Comparison of ENCODE assay signal across 23 mouse cellular contexts in genomic region chr17:13825421-13825820, GRCm38 (mm10).
"Had no signal": no experiment of that assay in that cellular context is flagged by ENCODE, and none has a peak within 500 bp of the region (broad histone marks: within the 10 kb centered on the region; RNA-seq: fewer than 3 reads in every experiment).

No protein-coding gene starts in this region.

- DNase-seq: gastrocnemius, postnatal 14 days; gastrocnemius, postnatal 36 days; heart, adult 18-20 months; heart, postnatal 14 days; heart, postnatal 36 days; kidney, adult 11 months; kidney, adult 2 months; kidney, postnatal 10 days; kidney, postnatal 25 days; kidney, postnatal 4 days; liver, embryonic 13.5 days had no signal

- H3K9me3 ChIP-seq: heart, embryonic 13.5 days; heart, embryonic 15.5 days; hindbrain, embryonic 13.5 days; hindbrain, embryonic 15.5 days; limb, embryonic 10.5 days; limb, embryonic 12.5 days; liver, embryonic 13.5 days had no signal

- H3K27ac ChIP-seq: heart, embryonic 13.5 days; heart, embryonic 15.5 days; hindbrain, embryonic 13.5 days; hindbrain, embryonic 15.5 days; hindbrain, postnatal 0 days; layer of hippocampus, adult 2 months; left cerebral cortex, adult 2 months; limb, embryonic 10.5 days; limb, embryonic 12.5 days; liver, embryonic 13.5 days had no signal

- H3K27me3 ChIP-seq: heart, embryonic 13.5 days; heart, embryonic 15.5 days; hindbrain, embryonic 13.5 days; hindbrain, embryonic 15.5 days; limb, embryonic 12.5 days; liver, embryonic 13.5 days had no signal

- H3K4me2 ChIP-seq: heart, embryonic 11.5 days; heart, embryonic 13.5 days; heart, embryonic 15.5 days; hindbrain, embryonic 13.5 days; hindbrain, embryonic 15.5 days; limb, embryonic 12.5 days; liver, embryonic 11.5 days; liver, embryonic 13.5 days had no signal

- H3K9ac ChIP-seq: heart, embryonic 13.5 days; heart, embryonic 15.5 days; hindbrain, embryonic 13.5 days; hindbrain, embryonic 15.5 days; limb, embryonic 12.5 days; liver, embryonic 13.5 days had no signal

- H3K4me1 ChIP-seq: heart, embryonic 13.5 days; heart, embryonic 15.5 days; hindbrain, embryonic 13.5 days; hindbrain, embryonic 15.5 days; limb, embryonic 10.5 days; limb, embryonic 12.5 days; liver, embryonic 13.5 days had no signal

- ATAC-seq: hindbrain, postnatal 0 days; intestine, embryonic 16.5 days had no signal

- H3K4me3 ChIP-seq: heart, embryonic 13.5 days; heart, embryonic 15.5 days; hindbrain, embryonic 13.5 days; hindbrain, embryonic 15.5 days; layer of hippocampus, adult 2 months; left cerebral cortex, adult 2 months; limb, embryonic 10.5 days; limb, embryonic 12.5 days; liver, embryonic 13.5 days had no signal
